Comparison of ENCODE assay signal across 8 mouse cellular contexts in genomic region chr5:130001356-130001987, GRCm38 (mm10). TPM values are rescaled to one million over a fixed set of nuclear protein-coding genes. Genes with fewer than 3 reads are reported as not detected.
DNase-seq lines count a peak whose midpoint lies in the region; ATAC-seq and TF ChIP-seq lines count a peak whose summit lies in the region.

No protein-coding gene starts in this region.

- peak overlapping the region; percentile 90; the same call in 1 of the 2 replicates for H3K4me2 ChIP-seq in forebrain, postnatal 0 days (ENCODE audit: low read depth)
- H3K4me2 ChIP-seq in liver, postnatal 0 days (ENCODE audit: low read depth, low read length): peak overlapping the region; percentile 89
- peak overlapping the region; percentile 76 for H3K4me2 ChIP-seq in stomach, embryonic 14.5 days (replicated peaks; ENCODE audit: low read depth, low read length)

- no peak for TF ChIP-seq CTCF in spleen, adult 2 months (IDR thresholded peaks at IDR 0.05; ENCODE audit: extremely low read depth, insufficient read depth, insufficient read length, insufficient replicate concordance)
- no peak for TF ChIP-seq CTCF in forebrain, postnatal 0 days (IDR thresholded peaks at IDR 0.05; ENCODE audit: low read depth)
- TF ChIP-seq CTCF in liver, postnatal 0 days (IDR thresholded peaks at IDR 0.05; ENCODE audit: low read depth): no peak

- H3K36me3 ChIP-seq in spleen, adult 2 months (ENCODE audit: control insufficient read depth, insufficient read depth, low read length): peaks cover 9% of the 10 kb centered on the region
- no peaks in the 10 kb centered on the region for H3K36me3 ChIP-seq in forebrain, postnatal 0 days (ENCODE audit: insufficient read depth)
- H3K36me3 ChIP-seq in liver, postnatal 0 days (replicated peaks; ENCODE audit: insufficient read depth, low read length): peaks cover 4% of the 10 kb centered on the region
- H3K36me3 ChIP-seq in stomach, embryonic 14.5 days (ENCODE audit: control insufficient read depth, insufficient read depth, low read length): peaks cover 10% of the 10 kb centered on the region; the same call in 1 of the 2 replicates

- TF ChIP-seq EP300 in liver, postnatal 0 days (IDR thresholded peaks at IDR 0.05; ENCODE audit: low read depth): no peak

- no peaks in the 10 kb centered on the region for H3K9me3 ChIP-seq in forebrain, postnatal 0 days (ENCODE audit: low read length)
- no peaks in the 10 kb centered on the region for H3K9me3 ChIP-seq in liver, postnatal 0 days (ENCODE audit: low read length)
- H3K9me3 ChIP-seq in stomach, embryonic 14.5 days (ENCODE audit: control insufficient read depth, low read depth, low read length): no peaks in the 10 kb centered on the region; the same call in 1 of the 2 replicates

- no peak for ATAC-seq in forebrain, postnatal 0 days
- ATAC-seq in liver, postnatal 0 days: no peak
- ATAC-seq in stomach, embryonic 14.5 days (ENCODE audit: insufficient number of reproducible peaks, insufficient read depth, low FRiP score, low read depth): no peak

- H3K4me1 ChIP-seq in spleen, adult 2 months (ENCODE audit: control insufficient read depth, insufficient read depth, insufficient read length): peaks cover 8% of the 10 kb centered on the region; the same call in 1 of the 2 replicates
- H3K4me1 ChIP-seq in forebrain, postnatal 0 days (ENCODE audit: insufficient read depth): peaks cover 9% of the 10 kb centered on the region; the same call in 1 of the 2 replicates
- H3K4me1 ChIP-seq in liver, postnatal 0 days (ENCODE audit: insufficient read depth): peaks cover 18% of the 10 kb centered on the region
- peaks cover 4% of the 10 kb centered on the region; the same call in 1 of the 2 replicates for H3K4me1 ChIP-seq in stomach, embryonic 14.5 days (ENCODE audit: control insufficient read depth, insufficient read depth, low read length)

- DNase-seq in spleen, adult 2 months (ENCODE audit: low read depth in 1 of 2, low spot score in 2 of 2): peak in 1 of 2 experiments; percentile 9
- DNase-seq in spleen, postnatal 10 days (ENCODE audit: low spot score in 2 of 2): no peak
- DNase-seq in forebrain, postnatal 0 days: no peak
- DNase-seq in liver, postnatal 0 days: no peak
- no peak for DNase-seq in frontal cortex, postnatal 25 days (ENCODE audit: low spot score in 2 of 2)
- no peak for DNase-seq in right cerebral cortex, postnatal 25 days
- no peak for DNase-seq in kidney, postnatal 10 days

- no peak overlapping the region for H3K9ac ChIP-seq in forebrain, postnatal 0 days
- no peak overlapping the region; the same call in 1 of the 2 replicates for H3K9ac ChIP-seq in liver, postnatal 0 days (replicated peaks)
- H3K9ac ChIP-seq in stomach, embryonic 14.5 days (replicated peaks; ENCODE audit: low read depth, low read length): no peak overlapping the region

- no peak for TF ChIP-seq POLR2A in spleen, adult 2 months (IDR thresholded peaks at IDR 0.05; ENCODE audit: low read depth, low read length)

- WGBS in spleen, adult 2 months: 3% methylated on average over 5 of the region's 5 CpGs
- 77% methylated on average over 5 of the region's 5 CpGs for WGBS in forebrain, postnatal 0 days
- WGBS in liver, postnatal 0 days (ENCODE audit: insufficient replicate concordance): 23% methylated on average over 5 of the region's 5 CpGs
- WGBS in stomach, embryonic 14.5 days: 33% methylated on average over 5 of the region's 5 CpGs

- peak overlapping the region; percentile 91 for H3K27ac ChIP-seq in spleen, adult 2 months (ENCODE audit: insufficient read depth, low read length)
- H3K27ac ChIP-seq in forebrain, postnatal 0 days (ENCODE audit: low read depth, low read length): no peak overlapping the region
- H3K27ac ChIP-seq in liver, postnatal 0 days (ENCODE audit: low read depth): peak overlapping the region; percentile 83
- H3K27ac ChIP-seq in stomach, embryonic 14.5 days (ENCODE audit: low read length): no peak overlapping the region

- H3K4me3 ChIP-seq in spleen, adult 2 months (ENCODE audit: extremely low read depth, insufficient read depth, insufficient read length): peak overlapping the region; percentile 99
- no peak overlapping the region for H3K4me3 ChIP-seq in forebrain, postnatal 0 days (ENCODE audit: low read depth, low read length)
- peak overlapping the region; percentile 64 for H3K4me3 ChIP-seq in liver, postnatal 0 days (ENCODE audit: low read depth, low read length)
- peak overlapping the region; percentile 59; the same call in 1 of the 2 replicates for H3K4me3 ChIP-seq in stomach, embryonic 14.5 days (ENCODE audit: low read depth, low read length)

- no peaks in the 10 kb centered on the region for H3K27me3 ChIP-seq in spleen, adult 2 months (ENCODE audit: control insufficient read depth, insufficient read depth, low read length)
- H3K27me3 ChIP-seq in forebrain, postnatal 0 days (ENCODE audit: insufficient read depth, low read length): no peaks in the 10 kb centered on the region
- H3K27me3 ChIP-seq in liver, postnatal 0 days (ENCODE audit: insufficient read depth, low read length): no peaks in the 10 kb centered on the region
- H3K27me3 ChIP-seq in stomach, embryonic 14.5 days (ENCODE audit: control insufficient read depth, insufficient read depth, low read length): no peaks in the 10 kb centered on the region

RNA-seq across cellular contexts. Expression of gene Gusb, which starts 1.4 kb away (rescaled TPM):
- polyA plus RNA-seq in spleen, adult 2 months (2012; rRNA removed): 39.9 and 46.2 TPM in 2 replicates
- total RNA-seq in forebrain, postnatal 0 days (2014; rRNA removed): 17.2 and 19.9 TPM in 2 replicates
- 27.7 and 29.3 TPM in 2 replicates for polyA plus RNA-seq in forebrain, postnatal 0 days (2015; fragmentation: Nextera tagmentation; extraction: Ambion mirVana)
- 26.3 and 29.3 TPM in 2 replicates for polyA plus RNA-seq in liver, postnatal 0 days (2015; fragmentation: Nextera tagmentation; extraction: Ambion mirVana)
- polyA plus RNA-seq in stomach, embryonic 14.5 days (2014; fragmentation: Nextera tagmentation; extraction: Ambion mirVana): 71.4 and 74.7 TPM in 2 replicates

RNA-seq across cellular contexts. Expression of gene Asl, which starts 27.6 kb away (rescaled TPM):
- polyA plus RNA-seq in spleen, adult 2 months (2012; rRNA removed): 18.0 and 22.4 TPM in 2 replicates
- total RNA-seq in forebrain, postnatal 0 days (2014; rRNA removed): 28.7 and 33.2 TPM in 2 replicates
- polyA plus RNA-seq in forebrain, postnatal 0 days (2015; fragmentation: Nextera tagmentation; extraction: Ambion mirVana): 32.5 and 39.3 TPM in 2 replicates
- 291 and 304 TPM in 2 replicates for polyA plus RNA-seq in liver, postnatal 0 days (2015; fragmentation: Nextera tagmentation; extraction: Ambion mirVana)
- 35.1 TPM in 2 replicates for polyA plus RNA-seq in stomach, embryonic 14.5 days (2014; fragmentation: Nextera tagmentation; extraction: Ambion mirVana)

RNA-seq across cellular contexts. Expression of gene Crcp, which starts 27.6 kb away (rescaled TPM):
- 7.1 and 9.8 TPM in 2 replicates for polyA plus RNA-seq in spleen, adult 2 months (2012; rRNA removed)
- total RNA-seq in forebrain, postnatal 0 days (2014; rRNA removed): 63.2 and 69.1 TPM in 2 replicates
- 87.1 and 91.2 TPM in 2 replicates for polyA plus RNA-seq in forebrain, postnatal 0 days (2015; fragmentation: Nextera tagmentation; extraction: Ambion mirVana)
- 19.3 and 20.8 TPM in 2 replicates for polyA plus RNA-seq in liver, postnatal 0 days (2015; fragmentation: Nextera tagmentation; extraction: Ambion mirVana)
- polyA plus RNA-seq in stomach, embryonic 14.5 days (2014; fragmentation: Nextera tagmentation; extraction: Ambion mirVana): 20.0 and 24.2 TPM in 2 replicates

RNA-seq across cellular contexts. Expression of gene Vkorc1l1, which starts 59.7 kb away (rescaled TPM):
- 7.5 and 8.1 TPM in 2 replicates for polyA plus RNA-seq in spleen, adult 2 months (2012; rRNA removed)
- 43.5 and 52.8 TPM in 2 replicates for total RNA-seq in forebrain, postnatal 0 days (2014; rRNA removed)
- 16.9 and 22.0 TPM in 2 replicates for polyA plus RNA-seq in forebrain, postnatal 0 days (2015; fragmentation: Nextera tagmentation; extraction: Ambion mirVana)
- 17.5 and 18.2 TPM in 2 replicates for polyA plus RNA-seq in liver, postnatal 0 days (2015; fragmentation: Nextera tagmentation; extraction: Ambion mirVana)
- polyA plus RNA-seq in stomach, embryonic 14.5 days (2014; fragmentation: Nextera tagmentation; extraction: Ambion mirVana): 16.2 and 19.1 TPM in 2 replicates

Comparison
In these comparisons a context has a peak if more than half of its experiments do, and no peak if none do; other contexts are left out.
1. H3K27ac ChIP-seq: peak in spleen, adult 2 months (single experiment) and liver, postnatal 0 days (single experiment); none in forebrain, postnatal 0 days (single experiment) and stomach, embryonic 14.5 days (single experiment).
2. Peak in every context shown above with its lines, with median percentiles within 50 percentile points of each other: H3K4me2 ChIP-seq.